Mouse (Mus musculus): ENCODE measurements around the gene B020004J07Rik. TPM values are rescaled to one million over a fixed set of nuclear protein-coding genes. Genes with fewer than 3 reads are reported as not detected.

Gene B020004J07Rik
- total and polyA plus RNA-seq, 2 experiments = not detected

- H3K27ac ChIP-seq (replicated peaks; ENCODE audit: insufficient read depth, low read depth, low read length) = no peak overlapping the region
- H3K4me3 ChIP-seq (ENCODE audit: insufficient read depth, low read depth, low read length) = no peak overlapping the region
- no peaks in the 10 kb centered on the region for H3K79me2 ChIP-seq (ENCODE audit: control insufficient read depth, insufficient read depth, low read length)
- no peaks in the 10 kb centered on the region for H3K36me3 ChIP-seq (ENCODE audit: control insufficient read depth, insufficient read depth, low read length)
- no peak overlapping the region for H3K9ac ChIP-seq (ENCODE audit: low read depth, low read length)
- H3K4me1 ChIP-seq (ENCODE audit: control insufficient read depth, insufficient read depth, low read length) = no peaks in the 10 kb centered on the region
- H3K27me3 ChIP-seq (ENCODE audit: control insufficient read depth, insufficient read depth, low read length) = no peaks in the 10 kb centered on the region
- 48% methylated on average over 6 of the region's 6 CpGs for WGBS
- peak; percentile 41 for DNase-seq (ENCODE audit: extremely low read depth, low read depth, low spot score)
- peak; percentile 35 for TF ChIP-seq CTCF (IDR thresholded peaks at IDR 0.05; ENCODE audit: low read depth, low read length)
- TF ChIP-seq POLR2A (IDR thresholded peaks at IDR 0.05; ENCODE audit: extremely low read depth, insufficient read depth, low read length) = no peak
Observed at GRCm38 (mm10) chr4:101860873-101861272, 17.1 kb upstream of the B020004J07Rik start.

GRCm38 (mm10) chr4:101850908-101851307, 7.1 kb upstream of the B020004J07Rik start:
- Histone ChIP-seq H3K79me2 (ENCODE audit: control insufficient read depth, insufficient read depth, low read length) (no peaks in the 10 kb centered on the region), H3K27me3 (ENCODE audit: control insufficient read depth, insufficient read depth, low read length) (no peaks in the 10 kb centered on the region), H3K27ac (replicated peaks; ENCODE audit: insufficient read depth, low read depth, low read length) (no peak overlapping the region), H3K9ac (ENCODE audit: low read depth, low read length) (no peak overlapping the region), H3K4me3 (ENCODE audit: insufficient read depth, low read depth, low read length) (no peak overlapping the region), H3K4me1 (ENCODE audit: control insufficient read depth, insufficient read depth, low read length) (no peaks in the 10 kb centered on the region), H3K36me3 (ENCODE audit: control insufficient read depth, insufficient read depth, low read length) (no peaks in the 10 kb centered on the region)
- no peak for DNase-seq (ENCODE audit: extremely low read depth, low read depth, low spot score)
- TF ChIP-seq POLR2A (IDR thresholded peaks at IDR 0.05; ENCODE audit: extremely low read depth, insufficient read depth, low read length) = no peak
- no peak for TF ChIP-seq CTCF (IDR thresholded peaks at IDR 0.05; ENCODE audit: low read depth, low read length)
- 63% methylated on average over 2 of the region's 2 CpGs for WGBS

Other genes starting within 250 kb of the B020004J07Rik start
- 16.8 and 17.2 TPM in 2 replicates for gene Leprot, start 196.3 kb downstream of the B020004J07Rik start, total RNA-seq (2014; rRNA removed)
- 15.0 and 18.7 TPM in 2 replicates for gene Leprot, start 196.3 kb downstream of the B020004J07Rik start, polyA plus RNA-seq (2012; rRNA removed)
- 17.1 and 24.6 TPM in 2 replicates for gene Lepr, start 126.6 kb downstream of the B020004J07Rik start, total RNA-seq (2014; rRNA removed)
- gene Lepr, start 126.6 kb downstream of the B020004J07Rik start, polyA plus RNA-seq (2012; rRNA removed) = 0.36 and 0.89 TPM in 2 replicates
- gene C130073F10Rik, start 49.8 kb upstream of the B020004J07Rik start, total RNA-seq (2014; rRNA removed) = not detected in 2 replicates
- not detected in 2 replicates for gene C130073F10Rik, start 49.8 kb upstream of the B020004J07Rik start, polyA plus RNA-seq (2012; rRNA removed)
- not detected in 2 replicates for gene Gm12800, start 65.1 kb upstream of the B020004J07Rik start, total RNA-seq (2014; rRNA removed)
- not detected in 2 replicates for gene Gm12800, start 65.1 kb upstream of the B020004J07Rik start, polyA plus RNA-seq (2012; rRNA removed)
- not detected in 2 replicates for gene Gm12794, start 96.4 kb upstream of the B020004J07Rik start, total RNA-seq (2014; rRNA removed)
- not detected in 2 replicates for gene Gm12794, start 96.4 kb upstream of the B020004J07Rik start, polyA plus RNA-seq (2012; rRNA removed)
- gene Gm12790, start 137.0 kb upstream of the B020004J07Rik start, total RNA-seq (2014; rRNA removed) = not detected in 2 replicates
- gene Gm12790, start 137.0 kb upstream of the B020004J07Rik start, polyA plus RNA-seq (2012; rRNA removed) = not detected in 2 replicates
- gene Gm12789, start 142.6 kb upstream of the B020004J07Rik start, total RNA-seq (2014; rRNA removed) = not detected in 2 replicates
- gene Gm12789, start 142.6 kb upstream of the B020004J07Rik start, polyA plus RNA-seq (2012; rRNA removed) = not detected in 2 replicates
- 10.7 and 13.0 TPM in 2 replicates for gene Pde4b, start 243.5 kb upstream of the B020004J07Rik start, total RNA-seq (2014; rRNA removed)
- 6.6 and 8.0 TPM in 2 replicates for gene Pde4b, start 243.5 kb upstream of the B020004J07Rik start, polyA plus RNA-seq (2012; rRNA removed)

All from liver, adult 2 months (tissue).